8 mouse cellular contexts compared by ENCODE assay signal in the genomic region with DNA sequence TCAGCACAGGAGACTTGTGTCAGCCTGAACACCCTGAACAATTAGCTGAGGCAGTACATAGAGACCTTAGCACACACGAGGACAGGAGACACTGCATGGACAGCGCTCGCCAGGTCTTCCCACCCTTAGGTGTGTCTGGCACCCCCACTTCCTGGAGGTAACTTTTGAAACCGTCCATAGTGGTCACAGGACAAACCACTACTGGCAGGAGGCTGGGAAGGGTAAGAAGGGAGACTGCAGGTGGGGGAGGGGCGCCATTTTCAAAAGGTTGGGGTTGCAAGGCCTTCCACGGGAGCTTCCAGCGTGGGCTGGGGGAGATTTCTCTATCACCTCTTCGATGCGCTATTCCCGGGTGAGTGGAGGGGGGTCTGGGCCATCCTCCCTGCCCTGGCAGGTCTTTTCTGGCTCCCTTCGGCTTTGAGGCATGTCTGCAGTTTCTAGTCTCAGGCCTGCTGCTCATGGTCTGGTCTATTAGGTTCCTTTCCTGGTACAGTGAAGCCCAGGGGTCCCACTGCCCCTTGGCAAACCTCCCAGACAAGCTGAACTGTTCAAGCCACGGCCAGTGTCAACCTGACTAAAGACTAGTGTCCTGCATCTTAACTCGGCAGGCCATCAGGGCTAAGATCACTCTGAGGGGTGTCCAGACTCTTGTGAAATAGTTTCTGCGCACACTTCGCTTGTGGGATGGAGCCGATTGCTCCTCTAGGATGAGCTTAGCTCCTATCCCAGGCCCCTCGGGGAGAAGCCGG. TPM values are rescaled to one million over a fixed set of nuclear protein-coding genes. Genes with fewer than 3 reads are reported as not detected.
DNase-seq lines count a peak whose midpoint lies in the region; ATAC-seq lines count a peak whose summit lies in the region.

No protein-coding gene starts in this region.

- H3K27ac ChIP-seq in forebrain, embryonic 13.5 days, result no peak overlapping the region
- no peak overlapping the region for H3K27ac ChIP-seq in midbrain, embryonic 11.5 days (ENCODE audit: low read depth, low read length)

- H3K27me3 ChIP-seq in forebrain, embryonic 13.5 days, result no peaks in the 10 kb centered on the region; the same call in 1 of the 2 replicates
- no peaks in the 10 kb centered on the region for H3K27me3 ChIP-seq in midbrain, embryonic 11.5 days (ENCODE audit: control insufficient read depth, insufficient read depth, low read length)

- 35% methylated on average over 18 of the region's 18 CpGs for WGBS in forebrain, embryonic 13.5 days
- 41% methylated on average over 18 of the region's 18 CpGs for WGBS in midbrain, embryonic 11.5 days

- H3K9me3 ChIP-seq in forebrain, embryonic 13.5 days (replicated peaks), result peaks cover 5% of the 10 kb centered on the region; the same call in 1 of the 2 replicates
- no peaks in the 10 kb centered on the region for H3K9me3 ChIP-seq in midbrain, embryonic 11.5 days (ENCODE audit: control insufficient read depth, low read length)

- peaks cover 16% of the 10 kb centered on the region for H3K4me1 ChIP-seq in forebrain, embryonic 13.5 days
- H3K4me1 ChIP-seq in midbrain, embryonic 11.5 days (ENCODE audit: control insufficient read depth, insufficient read depth, low read length), result peaks cover 14% of the 10 kb centered on the region

- DNase-seq in right cerebral cortex, postnatal 4 days, result peak; percentile 30
- DNase-seq in right cerebral cortex, postnatal 25 days, result no peak
- DNase-seq in kidney, adult 9 months, result peak; percentile 62
- DNase-seq in midbrain, embryonic 11.5 days (ENCODE audit: low spot score, missing footprints), result peak; percentile 90
- DNase-seq in yolk sac, embryonic 10.5 days (ENCODE audit: low spot score), result peak; percentile 59
- no peak for DNase-seq in urinary bladder, postnatal 10 days (ENCODE audit: low spot score)
- no peak for DNase-seq in c-Kit-positive CD71-positive TER-119-positive erythroid progenitor cells, embryonic 14.5 days (ENCODE audit: low spot score)

- peaks cover 36% of the 10 kb centered on the region for H3K36me3 ChIP-seq in forebrain, embryonic 13.5 days (ENCODE audit: poor library complexity, severe bottlenecking)
- peaks cover 11% of the 10 kb centered on the region for H3K36me3 ChIP-seq in midbrain, embryonic 11.5 days (ENCODE audit: control insufficient read depth, insufficient read depth, low read length)

- peak overlapping the region; percentile 40 for H3K4me3 ChIP-seq in forebrain, embryonic 13.5 days
- peak overlapping the region; percentile 42 for H3K4me3 ChIP-seq in midbrain, embryonic 11.5 days (ENCODE audit: low read depth, low read length)

- peak overlapping the region; percentile 77 for H3K4me2 ChIP-seq in forebrain, embryonic 13.5 days
- peak overlapping the region; percentile 75 for H3K4me2 ChIP-seq in midbrain, embryonic 11.5 days

- ATAC-seq in forebrain, embryonic 13.5 days, result no peak
- peak; percentile 19; the same call in 1 of the 2 replicates for ATAC-seq in midbrain, embryonic 11.5 days (ENCODE audit: low FRiP score)

- peak overlapping the region; percentile 64 for H3K9ac ChIP-seq in forebrain, embryonic 13.5 days
- peak overlapping the region; percentile 73 for H3K9ac ChIP-seq in midbrain, embryonic 11.5 days (ENCODE audit: low read length)

RNA-seq across cellular contexts. Expression of a gene that starts 0.9 kb away (rescaled TPM):
- 28.8 and 33.9 TPM in 2 replicates for polyA plus RNA-seq in forebrain, embryonic 13.5 days (2015; fragmentation: Nextera tagmentation; extraction: Ambion mirVana)
- polyA plus RNA-seq in midbrain, embryonic 11.5 days (2014; fragmentation: Nextera tagmentation; extraction: Ambion mirVana), result 54.4 and 61.6 TPM in 2 replicates

RNA-seq across cellular contexts. Expression of a gene that starts 10.0 kb away (rescaled TPM):
- not detected in 2 replicates for polyA plus RNA-seq in forebrain, embryonic 13.5 days (2015; fragmentation: Nextera tagmentation; extraction: Ambion mirVana)
- polyA plus RNA-seq in midbrain, embryonic 11.5 days (2014; fragmentation: Nextera tagmentation; extraction: Ambion mirVana), result not detected in 2 replicates

RNA-seq across cellular contexts. Expression of a gene that starts 11.4 kb away (rescaled TPM):
- 38.3 and 42.2 TPM in 2 replicates for polyA plus RNA-seq in forebrain, embryonic 13.5 days (2015; fragmentation: Nextera tagmentation; extraction: Ambion mirVana)
- polyA plus RNA-seq in midbrain, embryonic 11.5 days (2014; fragmentation: Nextera tagmentation; extraction: Ambion mirVana), result 44.3 and 48.1 TPM in 2 replicates

RNA-seq across cellular contexts. Expression of a gene that starts 28.7 kb away (rescaled TPM):
- polyA plus RNA-seq in forebrain, embryonic 13.5 days (2015; fragmentation: Nextera tagmentation; extraction: Ambion mirVana), result 0.10 TPM in 1 of 2 replicates, not detected in the other
- not detected in 2 replicates for polyA plus RNA-seq in midbrain, embryonic 11.5 days (2014; fragmentation: Nextera tagmentation; extraction: Ambion mirVana)

RNA-seq across cellular contexts. Expression of a gene that starts 44.0 kb away (rescaled TPM):
- polyA plus RNA-seq in forebrain, embryonic 13.5 days (2015; fragmentation: Nextera tagmentation; extraction: Ambion mirVana), result 33.6 and 36.1 TPM in 2 replicates
- polyA plus RNA-seq in midbrain, embryonic 11.5 days (2014; fragmentation: Nextera tagmentation; extraction: Ambion mirVana), result 23.2 and 29.7 TPM in 2 replicates

Comparison
In these comparisons a context has a peak if more than half of its experiments do, and no peak if none do; other contexts are left out.
1. DNase-seq: peak in right cerebral cortex, postnatal 4 days (single experiment), kidney, adult 9 months (single experiment), midbrain, embryonic 11.5 days (single experiment) and yolk sac, embryonic 10.5 days (single experiment); none in right cerebral cortex, postnatal 25 days (single experiment), urinary bladder, postnatal 10 days (single experiment) and c-Kit-positive CD71-positive TER-119-positive erythroid progenitor cells, embryonic 14.5 days (single experiment).